Mouse (Mus musculus) MEL (cell line): ENCODE data around the gene Nck2. TPM values are rescaled to one million over a fixed set of nuclear protein-coding genes. Genes with fewer than 3 reads are reported as not detected.

ENCODE experiments used
- DNase-seq: peaks from one replicate; pipeline ENCODE4 v3.0.0; 2011; ENCODE audit warnings: low read depth, low spot score
- H3K27ac ChIP-seq: 2 replicates; pipeline ENCODE4 v1.5.1; 2012; ENCODE audit warnings: low read depth, mild to moderate bottlenecking, control low read depth, low read length, moderate library complexity; ENCODE audit not compliant: control insufficient read depth
- H3K27me3 ChIP-seq, 2 experiments: fragments of 150-350 bp in 1 of 2; sonication (generic) in 1 of 2; 2 replicates each; pipeline ENCODE4 v1.6.1; 2012; ENCODE audit warnings: low read length in 2 of 2, mild to moderate bottlenecking in 2 of 2, improper control_type of control experiment in 1 of 2, moderate library complexity in 1 of 2; ENCODE audit not compliant: insufficient read depth in 2 of 2, control insufficient read depth in 1 of 2
- H3K36me3 ChIP-seq, 2 experiments: 2 replicates each; pipeline ENCODE4 v1.6.1; 2012 to 2014; ENCODE audit warnings: low read length in 2 of 2, improper control_type of control experiment in 1 of 2, inconsistent platforms in 1 of 2, mild to moderate bottlenecking in 1 of 2; ENCODE audit not compliant: insufficient read depth in 2 of 2, control insufficient read depth in 1 of 2
- H3K4me1 ChIP-seq, 2 experiments: fragments of 150-350 bp in 1 of 2; sonication (generic) in 1 of 2; 2 replicates each; pipeline ENCODE4 v1.6.1; 2012; ENCODE audit warnings: low read length in 2 of 2, improper control_type of control experiment in 1 of 2, mild to moderate bottlenecking in 1 of 2; ENCODE audit not compliant: insufficient read depth in 2 of 2, control insufficient read depth in 1 of 2
- H3K4me3 ChIP-seq, 2 experiments: fragments of 150-350 bp in 1 of 2; sonication (generic) in 1 of 2; 2 replicates each; pipeline ENCODE4 v1.5.1; 2012; ENCODE audit warnings: low read depth in 2 of 2, low read length in 2 of 2, mild to moderate bottlenecking in 2 of 2, moderate library complexity in 2 of 2, control low read depth in 1 of 2, improper control_type of control experiment in 1 of 2; ENCODE audit not compliant: control insufficient read depth in 1 of 2, insufficient read depth in 1 of 2
- H3K79me2 ChIP-seq: 2 replicates; pipeline ENCODE4 v1.6.1; 2012; ENCODE audit warnings: mild to moderate bottlenecking, low read length, moderate library complexity; ENCODE audit not compliant: control insufficient read depth, poor library complexity, insufficient read depth
- H3K9ac ChIP-seq: 2 replicates; pipeline ENCODE4 v1.6.1; 2012; ENCODE audit warnings: low read depth, mild to moderate bottlenecking, control low read depth, low read length, moderate library complexity; ENCODE audit not compliant: control insufficient read depth, poor library complexity, severe bottlenecking
- H3K9me3 ChIP-seq: fragments of 150-350 bp; sonication (generic); replicated peaks from 2 replicates; pipeline ENCODE4 v1.6.1; 2012; ENCODE audit warnings: mild to moderate bottlenecking, low read length, improper control_type of control experiment, moderate library complexity; ENCODE audit not compliant: insufficient read depth
- CHD1 ChIP-seq: IDR thresholded peaks from 2 replicates; pipeline ENCODE4 v1.6.1; 2012; ENCODE audit warnings: low read depth, mild to moderate bottlenecking, inconsistent platforms, low read length, improper control_type of control experiment
- CTCF ChIP-seq, 3 experiments: IDR thresholded peaks in 2 of 3; conservative IDR thresholded peaks in 1 of 3; 2 replicates each; pipeline ENCODE4 v1.5.1; 2011 to 2012; ENCODE audit warnings: low read length in 3 of 3, low read depth in 2 of 3, mild to moderate bottlenecking in 2 of 3, improper control_type of control experiment in 1 of 3, inconsistent platforms in 1 of 3, mixed read lengths in 1 of 3, moderate library complexity in 1 of 3; ENCODE audit not compliant: control insufficient read depth in 1 of 3, insufficient read depth in 1 of 3, poor library complexity in 1 of 3, severe bottlenecking in 1 of 3
- E2F4 ChIP-seq: IDR thresholded peaks from 2 replicates; pipeline ENCODE4 v1.6.1; 2011; ENCODE audit warnings: low read depth, low read length, improper control_type of control experiment, borderline replicate concordance
- ELF1 ChIP-seq: IDR thresholded peaks from 2 replicates; pipeline ENCODE4 v1.6.1; 2014; ENCODE audit warnings: low read depth, mild to moderate bottlenecking, inconsistent platforms, low read length, improper control_type of control experiment, moderate library complexity
- ETS1 ChIP-seq: IDR thresholded peaks from 2 replicates; pipeline ENCODE4 v1.6.1; 2012; ENCODE audit warnings: low read depth, mild to moderate bottlenecking, inconsistent platforms, low read length, improper control_type of control experiment, moderate library complexity
- GABPA ChIP-seq: IDR thresholded peaks from 2 replicates; pipeline ENCODE4 v1.6.1; 2012; ENCODE audit warnings: low read depth, mild to moderate bottlenecking, inconsistent platforms, low read length, improper control_type of control experiment, moderate library complexity
- GATA1 ChIP-seq: IDR thresholded peaks from 2 replicates; pipeline ENCODE4 v1.6.1; 2011; ENCODE audit warnings: low read depth, low read length, improper control_type of control experiment
- HCFC1 ChIP-seq: IDR thresholded peaks from 2 replicates; pipeline ENCODE4 v1.6.1; 2012; ENCODE audit warnings: low read depth, mild to moderate bottlenecking, inconsistent platforms, low read length, improper control_type of control experiment, moderate library complexity
- KAT2A ChIP-seq: conservative IDR thresholded peaks from 2 replicates; pipeline ENCODE4 v1.6.1; 2012; ENCODE audit warnings: low read depth, low read length, improper control_type of control experiment, inconsistent platforms
- MAFK ChIP-seq: IDR thresholded peaks from 2 replicates; pipeline ENCODE4 v1.6.1; 2011; ENCODE audit warnings: low read depth, mild to moderate bottlenecking, low read length, improper control_type of control experiment, borderline replicate concordance
- MAX ChIP-seq: IDR thresholded peaks from 2 replicates; pipeline ENCODE4 v1.6.1; 2011; ENCODE audit warnings: low read length, improper control_type of control experiment
- MAZ ChIP-seq: IDR thresholded peaks from 2 replicates; pipeline ENCODE4 v1.6.1; 2012; ENCODE audit warnings: low read depth, mild to moderate bottlenecking, inconsistent platforms, low read length, improper control_type of control experiment
- MEF2A ChIP-seq: IDR thresholded peaks from 2 replicates; pipeline ENCODE4 v1.6.1; 2014; ENCODE audit warnings: low read depth, mild to moderate bottlenecking, inconsistent platforms, low read length, improper control_type of control experiment; ENCODE audit not compliant: poor library complexity, insufficient replicate concordance, severe bottlenecking; ENCODE audit errors: extremely low read depth
- MXI1 ChIP-seq: IDR thresholded peaks from 2 replicates; pipeline ENCODE4 v1.6.1; 2011; ENCODE audit warnings: mild to moderate bottlenecking, low read depth, low read length, improper control_type of control experiment
- MYB ChIP-seq: IDR thresholded peaks from 2 replicates; pipeline ENCODE4 v1.6.1; 2011; ENCODE audit warnings: mild to moderate bottlenecking, low read depth, low read length, improper control_type of control experiment
- MYC ChIP-seq: IDR thresholded peaks from 2 replicates; pipeline ENCODE4 v1.6.1; 2011; ENCODE audit warnings: low read depth, mild to moderate bottlenecking, low read length, improper control_type of control experiment, moderate library complexity
- NELFE ChIP-seq: IDR thresholded peaks from 2 replicates; pipeline ENCODE4 v1.6.1; 2011; ENCODE audit warnings: low read depth, low read length, improper control_type of control experiment
- POLR2A ChIP-seq, 2 experiments: IDR thresholded peaks; 2 replicates each; pipeline ENCODE4 v1.6.1; 2011 to 2012; ENCODE audit warnings: low read length in 2 of 2, mild to moderate bottlenecking in 2 of 2, control low read depth in 1 of 2, improper control_type of control experiment in 1 of 2, low read depth in 1 of 2, moderate library complexity in 1 of 2; ENCODE audit not compliant: control insufficient read depth in 1 of 2, insufficient read depth in 1 of 2, poor library complexity in 1 of 2
- POLR2AphosphoS2 ChIP-seq: IDR thresholded peaks from 2 replicates; pipeline ENCODE4 v1.6.1; 2011; ENCODE audit warnings: low read length, improper control_type of control experiment
- POLR2AphosphoS5 ChIP-seq: IDR thresholded peaks from 2 replicates; pipeline ENCODE4 v1.6.1; 2012; ENCODE audit warnings: low read depth, borderline replicate concordance, mild to moderate bottlenecking, inconsistent platforms, low read length, moderate library complexity, mixed read lengths
- SMC3 ChIP-seq: IDR thresholded peaks from 2 replicates; pipeline ENCODE4 v1.6.1; 2011; ENCODE audit warnings: low read depth, low read length, improper control_type of control experiment
- TAL1 ChIP-seq: IDR thresholded peaks from 2 replicates; pipeline ENCODE4 v1.6.1; 2012; ENCODE audit warnings: mild to moderate bottlenecking, inconsistent platforms, low read length, moderate library complexity, mixed read lengths
- TBP ChIP-seq: IDR thresholded peaks from 2 replicates; pipeline ENCODE4 v1.8.0; 2011; ENCODE audit warnings: low read depth, low read length, improper control_type of control experiment
- TCF12 ChIP-seq: IDR thresholded peaks from 2 replicates; pipeline ENCODE4 v1.6.1; 2014; ENCODE audit warnings: low read depth, mild to moderate bottlenecking, inconsistent platforms, low read length, improper control_type of control experiment, moderate library complexity
- UBTF ChIP-seq: IDR thresholded peaks from 2 replicates; pipeline ENCODE4 v1.6.1; 2012; ENCODE audit warnings: low read depth, mild to moderate bottlenecking, inconsistent platforms, low read length, improper control_type of control experiment, moderate library complexity, borderline replicate concordance; ENCODE audit not compliant: insufficient read depth
- ZKSCAN1 ChIP-seq: IDR thresholded peaks from 2 replicates; pipeline ENCODE4 v1.6.1; 2012; ENCODE audit warnings: low read depth, mild to moderate bottlenecking, inconsistent platforms, low read length, improper control_type of control experiment, moderate library complexity
- polyA plus RNA-seq, 2 experiments: library from polyadenylated mRNA; stranded (reverse) in 1 of 2; unstranded in 1 of 2; fragments of >175 nt in 1 of 2; fragments of >200 nt in 1 of 2; gene quantifications; 2 replicates each; pipeline versions ENCODE4 v1.2.1 to v1.2.4; 2012; ENCODE audit warnings: low replicate concordance in 2 of 2, low read depth in 1 of 2; ENCODE audit not compliant: insufficient read length in 2 of 2, insufficient read depth in 1 of 2, missing spikeins in 1 of 2
- total RNA-seq: library from RNA; depleted of rRNA; stranded (reverse); fragments of 300-350 nt; gene quantifications from 2 replicates; pipeline ENCODE4 v1.2.3, GENCODE M21; 2012

Nck2 gene
- total and polyA plus RNA-seq, 3 experiments: 9.4 to 12.4 TPM; not detected in 1

DNA sequence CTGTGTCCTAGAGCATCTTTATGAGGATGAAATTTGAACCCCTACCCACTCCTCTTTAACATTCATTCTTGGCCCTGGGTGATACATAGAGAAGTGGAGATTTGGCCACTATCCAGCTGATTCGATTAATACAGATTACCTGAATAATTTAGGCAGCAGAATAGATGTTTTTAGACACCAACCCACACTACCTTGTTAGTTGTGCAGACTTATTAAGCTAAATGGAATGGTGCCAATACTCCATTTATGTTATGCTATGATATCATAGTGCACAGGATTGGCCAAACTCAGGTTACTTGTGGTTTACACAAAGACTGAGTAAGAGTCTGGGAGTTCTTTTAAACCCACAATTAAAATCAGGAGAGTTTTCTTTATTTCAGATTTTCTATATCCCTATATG is 48.6 kb upstream of the Nck2 start:
- no peaks in the 10 kb centered on the region for H3K79me2 ChIP-seq
- TF ChIP-seq TBP: no peak
- TF ChIP-seq ETS1: no peak
- no peak for TF ChIP-seq UBTF
- TF ChIP-seq MAFK: no peak
- no peak for TF ChIP-seq MAZ
- no peak for TF ChIP-seq MXI1
- TF ChIP-seq CHD1: no peak
- TF ChIP-seq ZKSCAN1: no peak
- no peak for TF ChIP-seq MEF2A
- TF ChIP-seq GATA1: no peak
- TF ChIP-seq GABPA: no peak
- TF ChIP-seq NELFE: no peak
- TF ChIP-seq TAL1: no peak
- TF ChIP-seq E2F4: no peak
- TF ChIP-seq HCFC1: no peak
- no peak for TF ChIP-seq POLR2AphosphoS2
- no peak for TF ChIP-seq POLR2AphosphoS5

DNA sequence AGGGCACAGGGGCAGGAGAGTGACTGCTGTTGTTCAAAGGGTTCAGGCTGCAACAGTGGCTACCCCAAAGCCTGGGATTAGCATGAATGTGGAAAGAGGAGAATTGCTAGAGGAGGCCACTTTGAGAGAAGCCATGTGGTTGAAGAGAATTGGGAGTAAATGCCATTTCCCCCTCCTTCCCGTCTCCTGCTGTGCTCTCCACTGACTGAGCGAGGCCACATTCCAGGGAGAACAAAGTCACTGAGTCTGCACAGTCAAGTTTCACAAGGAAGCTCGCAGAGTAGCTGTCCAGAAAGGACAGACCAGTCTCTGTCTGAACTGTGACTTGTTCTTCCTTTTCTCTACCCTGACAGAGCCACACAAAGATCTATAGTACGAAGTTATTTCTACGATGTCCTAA is 47.9 kb upstream of the Nck2 start:
- no peak for DNase-seq
- no peaks in the 10 kb centered on the region for H3K79me2 ChIP-seq

More for the DNA sequence above, 48.6 kb upstream of the Nck2 start:
- Histone ChIP-seq H3K27me3 (no peaks in the 10 kb centered on the region), H3K27ac (no peak overlapping the region), H3K36me3 (peaks cover 0 to 4% of the 10 kb centered on the region in 2 experiments; a peak in 2 of 4 replicates), H3K9me3 (no peaks in the 10 kb centered on the region), H3K4me3 (no peak overlapping the region), H3K9ac (no peak overlapping the region), H3K4me1 (peaks cover 0 to 6% of the 10 kb centered on the region in 2 experiments; a peak in 2 of 4 replicates)
- DNase-seq: no peak

More for the DNA sequence above, 47.9 kb upstream of the Nck2 start:
- no peaks in the 10 kb centered on the region for H3K27me3 ChIP-seq
- H3K36me3 ChIP-seq: peaks cover 0 to 4% of the 10 kb centered on the region in 2 experiments; a peak in 2 of 4 replicates
- TF ChIP-seq ETS1: no peak
- no peak for TF ChIP-seq KAT2A
- no peak for TF ChIP-seq TAL1
- TF ChIP-seq TCF12: no peak
- no peak for TF ChIP-seq HCFC1
- TF ChIP-seq ELF1: no peak
- TF ChIP-seq NELFE: no peak
- TF ChIP-seq MYB: no peak
- no peak for TF ChIP-seq E2F4
- TF ChIP-seq SMC3: no peak
- no peak for TF ChIP-seq POLR2A (IDR thresholded peaks at IDR 0.05; ENCODE audit: control insufficient read depth in 1 of 2, insufficient read depth in 1 of 2, low read depth in 1 of 2, low read length in 2 of 2, poor library complexity in 1 of 2)
- TF ChIP-seq MAX: no peak
- no peak for TF ChIP-seq GATA1
- TF ChIP-seq POLR2AphosphoS5: no peak
- no peak for TF ChIP-seq MYC
- no peak for TF ChIP-seq CTCF (IDR thresholded peaks at IDR 0.05 in 2 of 3, conservative IDR thresholded peaks at IDR 0.05 in 1 of 3; ENCODE audit: control insufficient read depth in 1 of 3, insufficient read depth in 1 of 3, low read depth in 2 of 3, low read length in 3 of 3, poor library complexity in 1 of 3, severe bottlenecking in 1 of 3)
- no peaks in the 10 kb centered on the region for H3K9me3 ChIP-seq
- no peak overlapping the region for H3K27ac ChIP-seq
- H3K9ac ChIP-seq: no peak overlapping the region
- peaks cover 0 to 7% of the 10 kb centered on the region in 2 experiments; a peak in 2 of 4 replicates for H3K4me1 ChIP-seq
- no peak overlapping the region for H3K4me3 ChIP-seq
